Mouse (Mus musculus) midbrain, embryonic 16.5 days (tissue): ENCODE results near the gene Gjb6. TPM values are rescaled to one million over a fixed set of nuclear protein-coding genes. Genes with fewer than 3 reads are reported as not detected.

Experiments used
- ATAC-seq: fragments of 200-750 bp; cut with Nextera tagmentation; 2 replicates; pipeline ENCODE4 v1.8.0; 2017; ENCODE audit warnings: moderate TSS enrichment
- H3K27ac ChIP-seq: fragments of 300-500 bp; sonication (generic); 2 replicates; pipeline ENCODE4 v1.5.1; 2014; ENCODE audit warnings: mild to moderate bottlenecking, low read length, mixed read lengths
- H3K27me3 ChIP-seq: fragments of 300-500 bp; sonication (generic); 2 replicates; pipeline ENCODE4 v1.6.1; 2014; ENCODE audit warnings: low read depth, low read length, mixed read lengths; ENCODE audit not compliant: control insufficient read depth, insufficient read depth
- H3K36me3 ChIP-seq: fragments of 300-500 bp; sonication (generic); 2 replicates; pipeline ENCODE4 v1.6.1; 2014; ENCODE audit warnings: mild to moderate bottlenecking, low read length, moderate library complexity, mixed read lengths; ENCODE audit not compliant: control insufficient read depth, insufficient read depth
- H3K4me1 ChIP-seq: fragments of 300-500 bp; sonication (generic); 2 replicates; pipeline ENCODE4 v1.6.1; 2014; ENCODE audit warnings: mild to moderate bottlenecking, low read length, mixed read lengths; ENCODE audit not compliant: control insufficient read depth, insufficient read depth
- H3K4me2 ChIP-seq: fragments of 300-500 bp; sonication (generic); 2 replicates; pipeline ENCODE4 v1.6.1; 2014; ENCODE audit warnings: mild to moderate bottlenecking, low read length, mixed read lengths
- H3K4me3 ChIP-seq: fragments of 300-500 bp; sonication (generic); 2 replicates; pipeline ENCODE4 v1.5.1; 2014; ENCODE audit warnings: low read depth, mild to moderate bottlenecking, low read length, moderate library complexity, mixed read lengths
- H3K9ac ChIP-seq: fragments of 300-500 bp; sonication (generic); 2 replicates; pipeline ENCODE4 v1.6.1; 2014; ENCODE audit warnings: low read depth, low read length, mixed read lengths
- H3K9me3 ChIP-seq: fragments of 300-500 bp; sonication (generic); replicated peaks from 2 replicates; pipeline ENCODE4 v1.6.1; 2014; ENCODE audit warnings: mild to moderate bottlenecking, low read length, mixed read lengths; ENCODE audit not compliant: control insufficient read depth, poor library complexity, severe bottlenecking
- WGBS: fragments of 180-500 bp; shearing (Covaris S2); extraction: QIAGEN DNeasy Blood & Tissue Kit; methylation state at CpG from one replicate; pipeline ENCODE4 v1.1.7; 2014; 5-methylcytosine and 5-hydroxymethylcytosine counted together
- polyA plus RNA-seq: library from polyadenylated mRNA; unstranded; fragments of >200 nt; fragmentation: Nextera tagmentation; extraction: Ambion mirVana; gene quantifications from 2 replicates; pipeline ENCODE4 v1.2.1, GENCODE M21; 2015

Gene Gjb6
- polyA plus RNA-seq, 1 experiment from 2014 or later = 16.0 TPM

- no peak overlapping the region for H3K4me3 ChIP-seq
- no peak overlapping the region for H3K9ac ChIP-seq
- no peak overlapping the region for H3K4me2 ChIP-seq
- H3K9me3 ChIP-seq = no peaks in the 10 kb centered on the region
- no peaks in the 10 kb centered on the region for H3K36me3 ChIP-seq
- ATAC-seq = no peak
- 59% methylated on average over 6 of the region's 6 CpGs for WGBS
- H3K4me1 ChIP-seq = peaks cover 11% of the 10 kb centered on the region
- peaks cover 59% of the 10 kb centered on the region for H3K27me3 ChIP-seq
- no peak overlapping the region for H3K27ac ChIP-seq
Measured at GRCm38 (mm10) chr14:57103121-57103520, 30.3 kb downstream of the Gjb6 start.

DNA sequence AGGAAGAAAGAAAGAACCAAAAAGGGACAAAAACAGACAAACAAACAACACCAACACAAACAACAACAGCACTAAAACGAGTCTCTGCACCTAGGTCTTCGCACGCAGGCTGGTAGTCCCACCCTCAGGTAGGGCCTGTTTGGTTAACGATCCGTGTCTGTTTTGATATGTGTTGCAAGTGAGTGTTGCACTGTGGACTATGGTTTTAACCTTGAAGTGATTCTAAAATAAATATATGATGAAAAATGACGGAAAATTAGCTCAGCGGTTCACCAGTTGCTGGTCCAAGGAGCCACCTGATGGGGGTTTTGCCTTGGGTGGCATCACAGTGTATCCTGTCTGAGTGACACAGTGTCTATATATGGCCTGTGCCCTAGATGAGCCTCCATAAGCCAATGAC is 31.8 kb downstream of the Gjb6 start:
- WGBS = 92% methylated on average over 7 of the region's 7 CpGs
- no peak overlapping the region for H3K9ac ChIP-seq
- H3K4me1 ChIP-seq = peaks cover 11% of the 10 kb centered on the region
- no peaks in the 10 kb centered on the region for H3K9me3 ChIP-seq
- no peak overlapping the region for H3K27ac ChIP-seq
- H3K27me3 ChIP-seq = peaks cover 48% of the 10 kb centered on the region
- H3K4me2 ChIP-seq = no peak overlapping the region
- ATAC-seq = no peak
- no peak overlapping the region for H3K4me3 ChIP-seq
- H3K36me3 ChIP-seq = no peaks in the 10 kb centered on the region

- 82% methylated on average over 4 of the region's 4 CpGs for WGBS
Measured at GRCm38 (mm10) chr14:57095855-57096254, 37.6 kb downstream of the Gjb6 start.

DNA sequence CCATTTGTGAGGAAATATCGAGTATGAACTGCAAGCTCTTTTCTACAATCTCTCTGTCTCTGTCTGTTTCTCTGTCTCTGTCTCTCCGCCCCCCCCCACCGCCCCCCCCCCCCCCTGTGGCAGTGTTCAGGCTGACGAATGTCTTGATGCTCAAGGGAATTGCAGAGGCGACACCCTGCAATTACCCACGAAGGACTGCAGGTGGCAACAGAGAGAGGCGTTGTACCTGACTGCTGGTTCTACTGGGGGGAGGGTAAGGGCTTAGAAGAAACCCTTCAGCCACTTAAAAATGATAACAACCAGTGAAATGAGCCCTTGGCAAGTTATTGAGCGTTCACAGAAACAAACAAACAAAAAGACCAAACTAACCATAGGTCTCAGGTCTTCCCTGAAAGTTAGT is 40.4 kb downstream of the Gjb6 start:
- H3K9me3 ChIP-seq = no peaks in the 10 kb centered on the region
- WGBS = 7% methylated on average over 8 of the region's 8 CpGs
- H3K27me3 ChIP-seq = no peaks in the 10 kb centered on the region
- no peak overlapping the region for H3K9ac ChIP-seq
- H3K27ac ChIP-seq = no peak overlapping the region
- no peak overlapping the region for H3K4me2 ChIP-seq
- H3K4me3 ChIP-seq = no peak overlapping the region
- ATAC-seq = no peak
- no peaks in the 10 kb centered on the region for H3K36me3 ChIP-seq
- no peaks in the 10 kb centered on the region for H3K4me1 ChIP-seq

More at GRCm38 (mm10) chr14:57095855-57096254, 37.6 kb downstream of the Gjb6 start:
- H3K9ac ChIP-seq = no peak overlapping the region
- ATAC-seq = no peak
- no peaks in the 10 kb centered on the region for H3K4me1 ChIP-seq
- no peak overlapping the region for H3K4me2 ChIP-seq
- no peak overlapping the region for H3K4me3 ChIP-seq
- H3K27me3 ChIP-seq = no peaks in the 10 kb centered on the region
- H3K36me3 ChIP-seq = no peaks in the 10 kb centered on the region
- H3K9me3 ChIP-seq = no peaks in the 10 kb centered on the region
- H3K27ac ChIP-seq = no peak overlapping the region

- 55% methylated on average over 2 of the region's 2 CpGs for WGBS
- no peak overlapping the region for H3K4me2 ChIP-seq
Measured at GRCm38 (mm10) chr14:57090001-57090400, 43.4 kb downstream of the Gjb6 start.

DNA sequence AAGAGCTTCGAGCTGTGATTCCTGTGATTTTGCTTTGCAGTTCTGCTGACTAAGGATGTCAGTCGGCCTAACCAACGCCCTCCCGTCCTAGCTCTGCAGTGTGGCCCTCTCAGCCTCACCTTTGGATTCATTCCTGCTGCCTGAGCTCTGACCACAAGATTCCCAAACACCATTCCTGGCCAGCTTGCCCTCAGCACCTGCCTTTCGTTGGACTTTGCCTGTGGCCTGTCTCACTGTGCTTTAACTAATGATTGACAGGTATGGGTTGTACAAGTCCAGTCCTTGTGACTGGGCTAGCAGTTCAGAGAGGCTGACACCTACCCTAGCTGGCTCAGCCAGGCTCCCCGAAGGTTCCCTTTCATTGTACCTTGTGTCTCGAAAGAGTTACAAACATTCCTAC is 44.3 kb downstream of the Gjb6 start:
- Histone ChIP-seq H3K4me3 (no peak overlapping the region), H3K27me3 (no peaks in the 10 kb centered on the region), H3K36me3 (no peaks in the 10 kb centered on the region), H3K4me1 (no peaks in the 10 kb centered on the region), H3K9ac (no peak overlapping the region), H3K27ac (no peak overlapping the region), H3K9me3 (no peaks in the 10 kb centered on the region), H3K4me2 (no peak overlapping the region)
- 90% methylated on average over 7 of the region's 7 CpGs for WGBS
- ATAC-seq = no peak

More at GRCm38 (mm10) chr14:57090001-57090400, 43.4 kb downstream of the Gjb6 start:
- Histone ChIP-seq H3K9ac (no peak overlapping the region), H3K4me3 (no peak overlapping the region), H3K27ac (no peak overlapping the region), H3K9me3 (no peaks in the 10 kb centered on the region), H3K27me3 (no peaks in the 10 kb centered on the region), H3K4me1 (no peaks in the 10 kb centered on the region), H3K36me3 (no peaks in the 10 kb centered on the region)
- ATAC-seq = no peak

GRCm38 (mm10) chr14:57084180-57084668 is 49.2 kb downstream of the Gjb6 start:
- H3K36me3 ChIP-seq = no peaks in the 10 kb centered on the region
- 76% methylated on average over 11 of the region's 11 CpGs for WGBS
- no peaks in the 10 kb centered on the region for H3K27me3 ChIP-seq

DNA sequence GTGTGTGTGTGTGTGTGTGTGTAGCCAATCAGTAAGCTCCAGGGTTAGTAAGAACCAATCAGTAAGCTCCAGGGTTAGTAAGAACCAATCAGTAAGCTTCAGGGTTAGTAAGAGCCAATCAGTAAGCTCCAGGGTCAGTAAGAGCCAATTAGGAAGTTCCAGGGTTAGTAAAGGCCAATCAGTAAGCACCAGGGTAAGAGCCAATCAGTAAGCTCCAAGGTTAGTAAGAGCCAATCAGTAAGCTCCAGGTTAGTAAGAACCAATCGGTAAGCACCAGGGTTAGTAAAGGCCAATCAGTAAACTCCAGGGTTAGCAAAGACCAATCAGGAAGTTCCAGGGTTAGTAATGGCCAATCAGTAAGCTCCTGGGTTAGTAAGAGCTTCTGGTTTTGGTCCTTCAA is 50.5 kb downstream of the Gjb6 start:
- no peaks in the 10 kb centered on the region for H3K4me1 ChIP-seq
- WGBS = 93% methylated on average over 1 of the region's 1 CpGs
- H3K36me3 ChIP-seq = no peaks in the 10 kb centered on the region
- no peak for ATAC-seq
- no peaks in the 10 kb centered on the region for H3K9me3 ChIP-seq
- H3K27ac ChIP-seq = no peak overlapping the region
- no peak overlapping the region for H3K9ac ChIP-seq
- no peak overlapping the region for H3K4me3 ChIP-seq
- no peaks in the 10 kb centered on the region for H3K27me3 ChIP-seq
- no peak overlapping the region for H3K4me2 ChIP-seq

More at GRCm38 (mm10) chr14:57084180-57084668, 49.2 kb downstream of the Gjb6 start:
- H3K9me3 ChIP-seq = no peaks in the 10 kb centered on the region
- ATAC-seq = no peak
- H3K4me1 ChIP-seq = no peaks in the 10 kb centered on the region
- no peak overlapping the region for H3K4me2 ChIP-seq
- H3K4me3 ChIP-seq = no peak overlapping the region
- no peak overlapping the region for H3K9ac ChIP-seq
- no peak overlapping the region for H3K27ac ChIP-seq

GRCm38 (mm10) chr14:57075537-57075936 is 57.9 kb downstream of the Gjb6 start:
- WGBS = 82% methylated on average over 6 of the region's 6 CpGs
- no peak overlapping the region for H3K4me2 ChIP-seq
- no peaks in the 10 kb centered on the region for H3K27me3 ChIP-seq
- H3K9me3 ChIP-seq = no peaks in the 10 kb centered on the region
- no peak overlapping the region for H3K9ac ChIP-seq
- no peaks in the 10 kb centered on the region for H3K4me1 ChIP-seq
- no peak for ATAC-seq
- H3K4me3 ChIP-seq = no peak overlapping the region
- no peaks in the 10 kb centered on the region for H3K36me3 ChIP-seq
- no peak overlapping the region for H3K27ac ChIP-seq
